Mouse (Mus musculus): ENCODE results near the gene Castor2. TPM values are rescaled to one million over a fixed set of nuclear protein-coding genes. Genes with fewer than 3 reads are reported as not detected.

Gene Castor2
- polyA plus RNA-seq, 1 experiment = 4.9 TPM

DNA sequence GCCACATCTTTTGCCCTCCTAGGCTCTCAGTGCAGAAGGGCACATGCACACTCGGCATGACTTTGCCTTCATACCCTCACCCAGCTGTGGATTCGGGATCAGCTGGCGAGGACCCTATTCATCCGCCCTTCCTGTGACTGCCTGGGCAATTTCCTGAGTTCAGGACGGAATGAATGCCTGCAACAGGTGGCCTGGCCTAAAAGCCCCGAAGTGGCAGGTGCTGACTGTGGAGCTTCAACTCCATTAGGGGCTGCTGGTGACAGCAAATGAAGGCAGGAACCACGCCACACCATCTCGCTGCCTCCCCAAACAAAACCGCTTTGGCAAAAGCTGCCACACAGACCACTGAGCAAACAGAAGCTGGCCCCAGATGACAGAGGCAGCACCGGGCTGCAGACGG, 52.4 kb downstream of the Castor2 start:
- WGBS = 84% methylated on average over 11 of the region's 11 CpGs
- Histone ChIP-seq H3K4me3 (replicated peaks; ENCODE audit: control insufficient read depth, low read depth, low read length) (no peak overlapping the region), H3K27ac (ENCODE audit: control insufficient read depth, insufficient read depth, low read depth, low read length, poor library complexity) (no peak overlapping the region), H3K4me1 (ENCODE audit: control insufficient read depth, insufficient read depth, low read length) (no peaks in the 10 kb centered on the region)
- TF ChIP-seq POLR2A (IDR thresholded peaks at IDR 0.05; ENCODE audit: borderline replicate concordance, control insufficient read depth, low read depth, low read length) = no peak
- TF ChIP-seq CTCF (IDR thresholded peaks at IDR 0.05; ENCODE audit: control insufficient read depth, insufficient read depth, low read length) = no peak

DNA sequence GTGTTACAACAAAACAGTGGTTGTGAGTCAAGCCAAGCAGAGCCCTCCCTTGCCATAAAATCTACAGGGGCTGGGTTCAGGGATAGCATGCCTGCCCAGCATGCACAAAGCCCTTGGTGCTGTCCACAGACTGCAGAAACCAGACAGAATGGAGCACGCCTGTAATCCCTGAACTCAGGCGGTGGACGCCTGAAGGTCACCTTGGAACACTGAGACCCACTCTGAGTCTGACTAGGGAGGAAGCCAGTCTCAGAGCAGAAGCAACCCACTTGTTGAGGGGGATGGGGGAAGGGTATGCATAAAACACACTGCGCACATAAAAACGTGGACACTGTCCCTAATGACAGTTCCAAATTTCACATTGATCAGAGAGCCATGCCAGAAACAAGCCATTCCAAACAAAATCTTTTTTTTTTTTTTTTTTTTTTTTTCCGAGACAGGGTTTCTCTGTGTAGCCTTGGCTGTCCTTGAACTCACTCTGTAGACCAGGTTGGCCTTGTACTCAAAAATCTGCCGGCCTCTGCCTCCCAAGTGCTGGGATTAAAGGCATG, 56.5 kb downstream of the Castor2 start:
- H3K27ac ChIP-seq (ENCODE audit: control insufficient read depth, insufficient read depth, low read depth, low read length, poor library complexity) = no peak overlapping the region
- no peak overlapping the region for H3K4me3 ChIP-seq (replicated peaks; ENCODE audit: control insufficient read depth, low read depth, low read length)
- TF ChIP-seq POLR2A (IDR thresholded peaks at IDR 0.05; ENCODE audit: borderline replicate concordance, control insufficient read depth, low read depth, low read length) (no peak), CTCF (IDR thresholded peaks at IDR 0.05; ENCODE audit: control insufficient read depth, insufficient read depth, low read length) (no peak)
- 79% methylated on average over 7 of the region's 7 CpGs for WGBS
- H3K4me1 ChIP-seq (ENCODE audit: control insufficient read depth, insufficient read depth, low read length) = no peaks in the 10 kb centered on the region

DNA sequence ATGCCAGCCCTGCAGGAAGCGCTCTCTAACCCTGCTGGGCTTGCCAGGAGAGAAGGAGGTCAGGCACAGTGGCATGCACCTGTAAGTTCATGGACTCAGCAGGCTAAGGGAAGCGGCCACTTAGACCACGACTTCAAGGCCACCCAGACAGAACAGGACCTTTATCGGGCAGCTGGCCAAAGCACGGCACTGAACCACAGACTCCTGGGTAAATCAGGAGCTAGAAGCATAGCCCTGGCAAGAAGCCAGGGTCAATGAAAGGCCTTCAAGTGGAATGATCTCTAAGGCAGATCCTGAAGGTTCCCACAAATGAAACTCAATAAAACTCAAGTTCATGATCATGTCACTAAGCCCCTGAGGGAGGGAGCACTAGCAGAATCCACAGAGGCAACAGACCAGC, 65.2 kb downstream of the Castor2 start:
- no peak overlapping the region for H3K4me3 ChIP-seq (replicated peaks; ENCODE audit: control insufficient read depth, low read depth, low read length)
- 70% methylated on average over 5 of the region's 5 CpGs for WGBS
- no peak overlapping the region for H3K27ac ChIP-seq (ENCODE audit: control insufficient read depth, insufficient read depth, low read depth, low read length, poor library complexity)
- H3K4me1 ChIP-seq (ENCODE audit: control insufficient read depth, insufficient read depth, low read length) = no peaks in the 10 kb centered on the region
- TF ChIP-seq POLR2A (IDR thresholded peaks at IDR 0.05; ENCODE audit: borderline replicate concordance, control insufficient read depth, low read depth, low read length) (no peak), CTCF (IDR thresholded peaks at IDR 0.05; ENCODE audit: control insufficient read depth, insufficient read depth, low read length) (no peak)

DNA sequence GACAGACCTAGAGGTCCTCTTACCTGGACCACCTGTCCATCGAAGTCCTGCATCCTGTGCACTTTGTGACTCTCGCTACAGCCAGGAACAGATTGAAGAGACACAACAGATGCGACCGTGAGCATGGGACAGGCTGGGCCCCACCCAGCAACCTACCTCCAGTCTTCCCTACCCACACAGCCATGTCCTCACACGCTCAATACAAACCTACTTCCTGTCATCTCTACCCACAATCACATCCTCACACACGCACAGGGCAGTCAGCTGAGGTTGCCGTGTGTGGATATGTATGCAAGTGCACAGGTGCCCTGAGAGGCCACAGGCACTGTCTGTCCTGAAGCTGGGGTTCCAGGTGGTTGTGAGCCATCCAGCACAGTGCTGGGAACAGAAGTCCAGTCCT, 67.1 kb downstream of the Castor2 start:
- Histone ChIP-seq H3K4me3 (replicated peaks; ENCODE audit: control insufficient read depth, low read depth, low read length) (no peak overlapping the region), H3K27ac (ENCODE audit: control insufficient read depth, insufficient read depth, low read depth, low read length, poor library complexity) (no peak overlapping the region), H3K4me1 (ENCODE audit: control insufficient read depth, insufficient read depth, low read length) (no peaks in the 10 kb centered on the region)
- 64% methylated on average over 7 of the region's 7 CpGs for WGBS
- TF ChIP-seq POLR2A (IDR thresholded peaks at IDR 0.05; ENCODE audit: borderline replicate concordance, control insufficient read depth, low read depth, low read length) = no peak
- TF ChIP-seq CTCF (IDR thresholded peaks at IDR 0.05; ENCODE audit: control insufficient read depth, insufficient read depth, low read length) = no peak

DNA sequence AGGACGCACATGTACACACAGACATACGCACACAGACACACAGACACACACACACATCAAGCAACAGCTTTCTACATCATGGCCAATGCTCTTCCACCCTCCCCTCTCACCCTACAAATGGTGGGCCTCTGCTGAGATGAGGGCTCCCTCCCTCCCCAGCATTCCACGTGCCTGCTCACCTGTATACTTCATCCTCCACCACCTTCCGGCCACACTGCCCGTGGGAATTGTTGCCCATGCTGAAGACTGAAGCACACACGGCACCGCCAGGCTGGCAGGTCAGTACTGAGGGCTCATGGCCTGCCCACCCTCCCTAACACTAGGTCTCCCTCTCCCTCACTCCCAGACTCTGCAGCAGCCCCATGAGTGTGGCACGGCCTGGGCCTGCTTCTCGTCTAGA, 68.5 kb downstream of the Castor2 start:
- Histone ChIP-seq H3K4me3 (replicated peaks; ENCODE audit: control insufficient read depth, low read depth, low read length) (no peak overlapping the region), H3K27ac (ENCODE audit: control insufficient read depth, insufficient read depth, low read depth, low read length, poor library complexity) (no peak overlapping the region), H3K4me1 (ENCODE audit: control insufficient read depth, insufficient read depth, low read length) (no peaks in the 10 kb centered on the region)
- TF ChIP-seq CTCF (IDR thresholded peaks at IDR 0.05; ENCODE audit: control insufficient read depth, insufficient read depth, low read length) (no peak), POLR2A (IDR thresholded peaks at IDR 0.05; ENCODE audit: borderline replicate concordance, control insufficient read depth, low read depth, low read length) (no peak)
- 82% methylated on average over 9 of the region's 9 CpGs for WGBS

DNA sequence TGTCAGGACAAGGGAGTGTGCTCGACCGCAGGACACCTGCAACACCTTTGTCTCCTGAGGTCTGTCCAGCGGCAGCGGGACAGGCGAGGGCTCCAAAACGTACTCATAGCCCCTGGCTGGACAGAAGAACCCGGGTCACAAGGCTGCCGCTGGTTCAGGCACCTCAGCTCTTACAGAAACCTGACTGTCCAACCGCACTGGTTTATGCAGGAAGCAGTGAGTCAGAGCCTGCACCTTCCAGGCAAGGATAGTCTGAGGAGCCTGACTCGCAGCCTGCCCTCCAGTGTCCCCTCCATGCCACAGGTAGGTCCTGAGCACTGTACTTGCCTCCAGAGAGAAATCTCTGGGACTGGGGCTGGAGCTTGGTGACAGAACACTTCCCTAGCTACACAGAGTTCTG, 69.7 kb downstream of the Castor2 start:
- Histone ChIP-seq H3K27ac (ENCODE audit: control insufficient read depth, insufficient read depth, low read depth, low read length, poor library complexity) (no peak overlapping the region), H3K4me1 (ENCODE audit: control insufficient read depth, insufficient read depth, low read length) (no peaks in the 10 kb centered on the region), H3K4me3 (replicated peaks; ENCODE audit: control insufficient read depth, low read depth, low read length) (no peak overlapping the region)
- TF ChIP-seq CTCF (IDR thresholded peaks at IDR 0.05; ENCODE audit: control insufficient read depth, insufficient read depth, low read length) = no peak
- TF ChIP-seq POLR2A (IDR thresholded peaks at IDR 0.05; ENCODE audit: borderline replicate concordance, control insufficient read depth, low read depth, low read length) = no peak
- 90% methylated on average over 10 of the region's 10 CpGs for WGBS

DNA sequence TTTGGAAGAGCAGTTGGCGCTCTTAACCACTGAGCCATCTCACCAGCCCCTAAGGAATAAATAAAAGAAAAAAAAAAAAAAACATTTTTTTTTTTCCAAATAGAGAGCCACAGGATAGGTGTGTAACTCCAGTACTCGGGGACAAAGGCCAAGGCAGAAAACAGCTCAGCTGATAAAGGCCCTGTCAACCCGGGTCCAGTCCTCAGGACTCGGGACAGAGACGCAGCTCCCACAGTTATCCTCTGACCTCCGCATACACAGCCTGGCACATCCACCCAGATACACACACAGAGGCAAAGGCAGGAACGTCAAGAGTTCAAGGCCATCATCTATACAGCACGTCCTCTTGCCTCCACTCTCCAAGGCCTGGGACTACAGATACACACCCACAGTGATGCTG, 70.7 kb downstream of the Castor2 start:
- WGBS = 88% methylated on average over 8 of the region's 8 CpGs
- no peak for TF ChIP-seq CTCF (IDR thresholded peaks at IDR 0.05; ENCODE audit: control insufficient read depth, insufficient read depth, low read length)
- Histone ChIP-seq H3K4me1 (ENCODE audit: control insufficient read depth, insufficient read depth, low read length) (no peaks in the 10 kb centered on the region), H3K4me3 (replicated peaks; ENCODE audit: control insufficient read depth, low read depth, low read length) (no peak overlapping the region), H3K27ac (ENCODE audit: control insufficient read depth, insufficient read depth, low read depth, low read length, poor library complexity) (no peak overlapping the region)

DNA sequence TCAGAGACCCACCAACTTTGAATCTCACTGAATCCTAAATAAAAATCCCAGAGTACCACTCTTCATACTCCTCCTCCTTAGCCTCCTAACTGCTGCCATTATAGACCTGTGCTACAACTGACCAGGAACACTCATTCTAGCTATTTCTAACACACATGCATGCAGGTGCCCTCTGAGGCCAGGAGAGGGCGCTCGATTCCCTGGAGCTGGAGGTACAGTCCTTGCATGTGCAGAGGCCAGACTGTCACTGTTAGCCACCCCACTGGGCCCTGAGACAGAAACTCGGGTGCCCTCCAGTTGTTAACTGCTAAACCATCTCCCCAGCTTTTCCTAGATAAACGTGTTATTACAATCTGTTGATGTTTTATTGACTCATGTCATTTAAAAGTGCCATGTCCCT, 73.7 kb downstream of the Castor2 start:
- no peak overlapping the region for H3K4me3 ChIP-seq (replicated peaks; ENCODE audit: control insufficient read depth, low read depth, low read length)
- no peak overlapping the region for H3K27ac ChIP-seq (ENCODE audit: control insufficient read depth, insufficient read depth, low read depth, low read length, poor library complexity)
- TF ChIP-seq CTCF (IDR thresholded peaks at IDR 0.05; ENCODE audit: control insufficient read depth, insufficient read depth, low read length) (peak; percentile 80), POLR2A (IDR thresholded peaks at IDR 0.05; ENCODE audit: borderline replicate concordance, control insufficient read depth, low read depth, low read length) (no peak)
- WGBS = 36% methylated on average over 4 of the region's 4 CpGs
- no peaks in the 10 kb centered on the region; the same call in 1 of the 2 replicates for H3K4me1 ChIP-seq (ENCODE audit: control insufficient read depth, insufficient read depth, low read length)

DNA sequence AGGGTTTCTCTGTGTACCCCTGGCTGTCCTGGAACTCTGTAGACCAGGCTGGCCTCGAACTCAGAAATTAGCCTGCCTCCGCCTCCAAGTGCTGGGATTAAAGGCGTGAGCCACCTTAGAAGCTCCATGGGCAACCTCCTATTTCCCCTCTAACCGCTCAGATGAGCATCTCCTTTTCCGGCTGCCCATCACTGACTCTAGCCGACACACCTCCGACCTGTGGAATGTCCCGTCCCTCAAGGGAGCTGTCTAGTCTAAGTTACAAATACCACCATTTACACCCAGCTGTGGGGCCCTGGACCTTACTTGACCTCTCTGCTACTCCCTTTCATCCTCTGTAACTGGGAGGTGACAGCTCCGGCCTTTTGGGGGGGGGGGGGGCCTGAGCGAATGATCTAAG, 76.2 kb downstream of the Castor2 start:
- TF ChIP-seq CTCF (IDR thresholded peaks at IDR 0.05; ENCODE audit: control insufficient read depth, insufficient read depth, low read length) = no peak
- no peak for TF ChIP-seq POLR2A (IDR thresholded peaks at IDR 0.05; ENCODE audit: borderline replicate concordance, control insufficient read depth, low read depth, low read length)
- Histone ChIP-seq H3K4me1 (ENCODE audit: control insufficient read depth, insufficient read depth, low read length) (no peaks in the 10 kb centered on the region; the same call in 1 of the 2 replicates), H3K4me3 (replicated peaks; ENCODE audit: control insufficient read depth, low read depth, low read length) (peak overlapping the region; percentile 64), H3K27ac (ENCODE audit: control insufficient read depth, insufficient read depth, low read depth, low read length, poor library complexity) (no peak overlapping the region)
- WGBS = 13% methylated on average over 10 of the region's 10 CpGs

Measured in bone marrow, adult 2 months (tissue).